Mouse (Mus musculus): ENCODE data around the gene Mettl24. TPM values are rescaled to one million over a fixed set of nuclear protein-coding genes. Genes with fewer than 3 reads are reported as not detected.

Mettl24 gene
- not detected in 4 replicates for total RNA-seq (2023)

DNA sequence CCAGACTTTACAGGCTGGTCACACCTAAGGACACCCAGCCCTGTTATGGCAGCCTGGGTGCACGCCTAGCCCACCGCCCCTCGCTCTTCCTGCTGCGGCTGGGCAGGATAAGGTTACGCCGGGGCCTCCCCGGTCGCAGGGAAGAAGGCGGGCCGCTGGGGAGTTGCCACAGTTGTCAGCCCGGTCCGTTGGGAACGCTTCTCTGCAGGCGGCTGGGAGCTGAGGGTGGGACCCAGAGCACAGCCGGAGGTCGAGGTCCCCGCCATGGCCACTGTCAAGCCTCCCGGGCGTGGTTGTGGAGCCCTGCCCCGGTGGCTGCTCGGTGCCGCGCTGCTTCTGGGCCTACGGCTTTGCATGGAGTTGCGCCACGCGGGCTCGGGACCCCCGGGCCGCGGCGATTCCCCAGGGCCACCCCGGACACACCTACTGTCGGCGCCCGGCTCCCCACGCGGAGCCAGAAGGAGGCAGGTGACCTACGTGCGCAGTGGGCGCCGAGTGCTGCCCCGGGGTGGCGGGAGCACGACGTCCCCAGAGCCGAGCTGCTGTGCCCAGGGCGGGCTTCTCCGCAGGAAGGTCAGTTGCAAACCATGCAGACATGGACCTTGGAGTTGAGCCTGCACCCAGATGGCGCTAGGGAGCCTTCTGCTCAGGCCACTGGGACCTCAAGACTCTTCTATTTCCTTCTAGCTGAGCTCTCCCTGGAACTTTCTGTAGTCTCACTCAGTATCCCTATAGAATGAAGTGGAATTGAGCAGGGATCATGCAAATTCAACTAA is at the start of gene Mettl24:
TSS of gene Mettl24 (plus strand) at position 191 of the 776 bp plus-strand sequence.

Other genes starting within 250 kb of the Mettl24 start
- gene Slc22a16, start 112.9 kb upstream of the Mettl24 start, total RNA-seq (2023) = not detected in 4 replicates
- not detected in 4 replicates for gene Ddo, start 53.3 kb upstream of the Mettl24 start, total RNA-seq (2023)
- 46.9 to 57.9 TPM (median 52.0 TPM) in 4 replicates for gene Cdc40, start 200.0 kb downstream of the Mettl24 start, total RNA-seq (2023)
- not detected in 4 replicates for gene Wasf1, start 200.2 kb downstream of the Mettl24 start, total RNA-seq (2023)

Measured in B cell, adult 62 days (primary cell).